Mouse (Mus musculus) thymus, adult 2 months (tissue): ENCODE results near the gene Evi5.

Source experiments
- CTCF ChIP-seq: fragments of 200-500 bp; IDR thresholded peaks from 2 replicates; pipeline ENCODE4 v1.5.1; 2012; ENCODE audit warnings: mild to moderate bottlenecking, control low read depth, low read length, moderate library complexity, borderline replicate concordance; ENCODE audit not compliant: control insufficient read depth, poor library complexity, insufficient read depth; ENCODE audit errors: extremely low read depth
- POLR2A ChIP-seq: fragments of 200-500 bp; IDR thresholded peaks from 2 replicates; pipeline ENCODE4 v1.6.1; 2012; ENCODE audit warnings: mild to moderate bottlenecking, low read length, control low read depth, moderate library complexity; ENCODE audit not compliant: control insufficient read depth, poor library complexity, insufficient read depth; ENCODE audit errors: extremely low read depth

- TF ChIP-seq CTCF, result no peak
- no peak for TF ChIP-seq POLR2A
Observed at GRCm38 (mm10) chr5:107727007-107727402, 147.9 kb downstream of the Evi5 start.
